Mouse (Mus musculus): ENCODE data around the gene Syt16.

Gene Syt16

GRCm38 (mm10) chr12:74230808-74231207 is 233.3 kb downstream of the Syt16 start:
- DNase-seq, result no peak

- DNase-seq, result no peak
Observed at GRCm38 (mm10) chr12:74232845-74233244, 235.4 kb downstream of the Syt16 start.

DNA sequence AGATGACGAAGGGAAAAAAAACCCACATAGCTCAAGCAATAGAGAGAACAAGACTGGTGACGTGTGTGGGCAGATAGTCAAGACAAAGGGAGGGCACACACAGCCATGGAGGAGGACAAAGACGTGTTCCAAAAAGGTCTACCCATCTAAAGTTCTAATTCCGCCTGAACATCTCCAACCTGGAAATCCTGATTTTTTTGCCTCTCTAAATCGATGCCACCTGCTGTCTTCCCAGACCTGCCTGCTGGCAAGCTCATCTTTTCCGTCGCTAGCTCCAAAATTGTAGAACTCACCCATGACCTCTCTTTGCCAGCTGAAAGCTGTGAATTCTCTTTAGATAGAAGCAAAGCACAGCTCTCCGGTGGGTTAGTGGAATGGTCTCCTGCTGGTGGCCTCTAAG is 238.7 kb downstream of the Syt16 start:
- DNase-seq, result peak; percentile 36

GRCm38 (mm10) chr12:74238056-74238455 is 240.6 kb downstream of the Syt16 start:
- DNase-seq, result peak; percentile 34

DNA sequence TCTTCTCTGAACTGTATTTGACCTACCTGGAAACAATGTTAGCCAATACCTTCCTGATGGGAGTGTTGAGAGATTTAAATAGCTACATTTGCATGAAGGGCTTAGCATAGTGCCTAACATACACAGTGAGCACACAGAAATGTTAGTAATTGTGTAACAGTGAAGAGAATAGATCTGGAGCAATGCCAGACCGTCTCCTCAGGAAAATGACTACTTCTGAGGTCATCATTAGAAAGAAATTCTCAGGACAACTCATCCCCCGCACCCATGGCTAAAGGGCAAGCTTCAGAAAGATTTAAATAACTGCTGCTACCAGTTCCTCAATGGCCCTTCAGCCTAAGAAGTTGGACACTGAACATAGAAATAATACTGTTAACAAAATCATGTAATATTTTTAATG is 241.3 kb downstream of the Syt16 start:
- DNase-seq, result no peak

DNA sequence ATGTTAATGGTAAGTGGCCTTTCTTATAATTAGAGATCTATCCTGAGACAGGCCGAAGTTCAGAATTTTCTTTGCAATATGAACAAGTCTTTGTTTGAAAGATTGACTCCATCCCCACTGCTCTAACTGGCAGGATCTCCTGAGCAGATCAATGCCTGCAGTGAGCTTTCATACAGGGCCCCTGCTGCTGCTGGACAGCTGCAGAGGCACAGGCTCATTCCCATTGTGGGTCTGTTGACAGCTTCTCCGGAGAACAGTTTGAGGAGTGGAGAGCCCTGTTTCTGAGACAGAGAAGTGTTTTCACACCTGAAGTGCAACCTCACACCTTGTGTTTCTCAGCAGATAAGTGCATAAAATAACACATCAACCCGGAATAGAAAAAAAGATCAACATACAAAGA is 267.4 kb downstream of the Syt16 start:
- DNase-seq, result no peak

- DNase-seq, result no peak
Observed at GRCm38 (mm10) chr12:74267049-74267448, 269.6 kb downstream of the Syt16 start.

GRCm38 (mm10) chr12:74268644-74269285 is 271.3 kb downstream of the Syt16 start:
- DNase-seq, result no peak

DNA sequence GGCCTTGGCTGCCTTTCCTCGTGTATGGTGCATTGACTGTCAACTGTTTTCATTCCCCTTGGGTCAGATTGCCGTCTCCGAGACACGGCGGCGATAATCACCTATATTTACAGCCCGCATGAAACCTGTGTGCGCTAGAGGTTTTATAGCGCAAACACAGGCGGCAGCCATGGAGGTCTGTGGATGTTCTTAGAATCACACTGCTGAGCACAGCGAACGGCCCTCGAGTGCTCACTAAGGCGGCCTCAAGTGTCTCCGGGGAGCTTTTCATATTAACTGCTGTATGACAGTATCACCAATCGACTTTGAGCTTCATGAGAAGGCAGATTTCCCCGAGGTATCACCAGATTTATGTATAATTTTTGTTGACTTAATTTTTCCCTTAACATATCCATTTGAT is 275.1 kb downstream of the Syt16 start:
- no peak for DNase-seq

DNA sequence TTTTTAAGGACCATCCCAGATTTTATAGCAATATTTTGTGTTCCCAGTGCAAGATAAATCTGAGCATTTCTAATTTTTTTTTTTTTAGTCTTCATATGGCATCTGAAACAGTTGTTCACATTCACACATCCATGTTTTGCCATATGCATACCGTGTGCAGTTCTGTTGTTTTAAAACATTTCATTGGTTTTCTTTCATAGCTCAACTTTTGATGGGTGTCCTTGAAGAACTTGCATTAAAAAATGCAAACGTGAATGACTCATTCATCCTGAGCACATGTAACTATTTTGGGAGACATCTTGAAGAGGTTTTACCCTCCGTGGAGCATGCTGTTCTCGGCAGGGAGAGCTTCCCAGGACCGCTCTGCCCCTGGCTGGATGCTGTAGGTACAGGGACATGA is 279.8 kb downstream of the Syt16 start:
- DNase-seq, result no peak

DNA sequence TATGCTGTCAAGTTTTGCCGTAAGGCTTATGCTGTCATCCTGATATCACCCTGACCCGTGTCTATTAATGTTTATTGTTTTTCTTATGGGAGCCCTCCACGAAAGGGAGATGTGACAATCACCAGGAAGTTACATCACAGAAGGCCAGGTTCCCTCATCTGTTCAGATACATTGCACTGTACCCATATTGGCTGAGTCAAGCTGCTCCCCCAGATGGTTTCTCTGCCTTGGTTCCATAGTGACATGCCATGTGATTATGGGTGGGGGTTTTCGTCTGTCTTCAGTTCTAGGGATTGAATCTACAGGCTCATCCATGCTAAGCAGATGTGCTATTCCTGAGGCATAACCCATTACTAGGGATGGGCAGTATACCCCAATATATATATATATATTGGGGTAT is 283.9 kb downstream of the Syt16 start:
- DNase-seq, result no peak

- no peak for DNase-seq
Observed at GRCm38 (mm10) chr12:74282846-74283245, 285.4 kb downstream of the Syt16 start.

DNA sequence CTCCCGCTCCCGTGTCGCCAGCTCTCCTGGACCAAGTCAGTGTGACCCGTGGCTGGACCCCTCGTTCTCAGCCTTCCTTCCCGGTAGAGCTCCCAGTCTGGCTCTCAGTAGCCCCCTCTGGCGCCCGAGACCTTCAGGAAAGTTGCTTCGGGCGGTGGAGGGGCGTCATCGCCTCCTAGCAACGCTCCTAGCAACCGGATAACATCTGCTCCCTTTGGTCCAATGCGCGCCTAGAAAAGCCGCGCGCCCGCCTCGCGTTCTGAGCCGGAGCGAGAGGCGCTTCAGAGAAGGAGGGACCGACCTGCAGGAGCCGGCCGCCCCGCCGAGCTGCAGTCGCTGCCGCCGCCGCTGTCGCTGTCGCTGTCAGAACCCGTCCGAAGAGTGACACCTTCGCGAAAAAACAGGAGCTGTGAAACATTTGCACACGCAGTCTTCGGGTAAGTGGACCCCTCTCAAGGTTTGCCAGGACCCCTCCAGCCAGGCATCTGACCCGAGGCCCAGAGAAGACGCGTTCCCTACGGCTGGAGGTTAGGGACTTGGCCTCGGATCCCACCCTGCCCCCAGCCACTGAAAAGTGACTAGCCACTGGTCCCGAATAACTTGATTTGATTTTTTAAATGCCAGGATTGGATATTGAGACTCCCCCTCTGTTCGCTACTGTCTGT is 286.7 kb downstream of the Syt16 start:
- DNase-seq, result peak; percentile 57

- peak; percentile 57 for DNase-seq
Observed at GRCm38 (mm10) chr12:74284685-74285054, 287.2 kb downstream of the Syt16 start.

- DNase-seq, result no peak
Observed at GRCm38 (mm10) chr12:74290983-74291382, 293.5 kb downstream of the Syt16 start.

GRCm38 (mm10) chr12:74293624-74294023 is 296.2 kb downstream of the Syt16 start:
- no peak for DNase-seq

- DNase-seq, result no peak
Observed at GRCm38 (mm10) chr12:74296374-74296773, 298.9 kb downstream of the Syt16 start.

- no peak for DNase-seq
Observed at GRCm38 (mm10) chr12:74301559-74301958, 304.1 kb downstream of the Syt16 start.

GRCm38 (mm10) chr12:74303418-74304294 is 306.2 kb downstream of the Syt16 start:
- no peak for DNase-seq

GRCm38 (mm10) chr12:74312611-74313010 is 315.1 kb downstream of the Syt16 start:
- DNase-seq, result no peak

DNA sequence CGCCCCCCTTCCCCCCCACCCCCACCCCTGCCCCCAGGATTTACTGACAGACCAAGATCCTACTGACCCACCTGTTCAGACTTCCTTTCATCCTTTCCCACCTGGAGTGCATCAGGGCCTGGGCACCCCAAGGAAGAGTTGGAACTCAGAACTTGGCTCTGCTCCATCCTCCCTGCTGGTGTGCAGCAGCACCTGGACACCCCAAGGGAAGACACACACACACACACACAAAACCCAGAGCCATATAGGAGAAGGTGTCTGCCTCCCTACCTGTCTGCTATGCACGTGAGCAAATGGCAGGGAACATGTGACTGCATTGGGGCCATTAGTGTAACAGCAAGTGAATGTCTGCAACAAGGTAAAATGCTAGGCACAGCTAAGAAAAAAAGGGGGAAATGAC is 317.8 kb downstream of the Syt16 start:
- peak; percentile 19 for DNase-seq

GRCm38 (mm10) chr12:74316344-74316973 is 319.0 kb downstream of the Syt16 start, which contains the start of gene Gm11042:
Gene Gm11042 (minus strand): TSS chr12:74316394.
- DNase-seq, result peak; percentile 26

Data from cerebellum, adult 11-12 months (tissue).